Mouse (Mus musculus) embryo, embryonic 10.5 days (tissue): ENCODE results near the gene Acot8.

ENCODE experiments used
- DNase-seq: peaks from one replicate; pipeline ENCODE4 v3.0.0-alpha.2; 2015; ENCODE audit warnings: low spot score

Gene Acot8

GRCm38 (mm10) chr2:164783926-164784581 is 20.6 kb downstream of the Acot8 start:
- DNase-seq: peak; percentile 38

DNA sequence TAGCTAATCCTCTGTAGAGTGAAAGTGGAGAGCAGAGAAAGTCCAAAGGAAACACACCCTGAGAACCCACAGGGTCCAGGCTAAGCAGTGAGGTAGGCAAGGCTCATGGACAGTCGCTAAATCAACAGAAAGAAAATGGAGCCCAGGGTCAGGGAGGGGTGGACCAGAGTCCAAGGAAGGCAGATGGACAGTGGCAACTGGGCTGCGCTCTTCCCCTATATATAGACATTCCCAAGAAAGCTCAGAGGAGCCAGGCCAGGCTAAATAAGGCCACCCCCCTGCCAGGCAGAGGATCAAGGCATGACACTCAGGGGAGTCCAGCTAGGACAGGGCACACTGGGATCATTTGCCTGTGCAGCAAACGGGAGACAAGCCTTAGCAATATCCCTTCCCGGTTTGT is 22.8 kb downstream of the Acot8 start:
- no peak for DNase-seq

GRCm38 (mm10) chr2:164779481-164780086 is 25.1 kb downstream of the Acot8 start, which contains the start of gene Tnnc2:
Gene Tnnc2, minus strand, starts transcription at chr2:164779967.
- no peak for DNase-seq

- DNase-seq: no peak
Measured at GRCm38 (mm10) chr2:164778809-164779208, 25.9 kb downstream of the Acot8 start.

DNA sequence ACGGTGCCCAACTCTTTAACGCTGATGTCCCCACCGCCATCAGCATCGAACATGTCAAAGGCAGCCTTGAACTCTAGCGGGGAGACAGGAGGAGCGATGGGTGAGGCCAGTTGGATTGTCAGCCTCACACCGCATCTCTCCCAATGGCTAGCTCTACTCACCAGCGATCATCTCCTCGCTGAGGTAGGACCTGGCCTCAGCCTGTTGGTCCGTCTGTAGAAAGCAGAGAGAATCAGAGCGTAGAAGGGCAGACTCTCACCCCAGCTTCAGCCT is 26.7 kb downstream of the Acot8 start:
- DNase-seq: no peak

- no peak for DNase-seq
Measured at GRCm38 (mm10) chr2:164777246-164778014, 27.3 kb downstream of the Acot8 start.

GRCm38 (mm10) chr2:164776801-164777200 is 27.9 kb downstream of the Acot8 start:
- no peak for DNase-seq

DNA sequence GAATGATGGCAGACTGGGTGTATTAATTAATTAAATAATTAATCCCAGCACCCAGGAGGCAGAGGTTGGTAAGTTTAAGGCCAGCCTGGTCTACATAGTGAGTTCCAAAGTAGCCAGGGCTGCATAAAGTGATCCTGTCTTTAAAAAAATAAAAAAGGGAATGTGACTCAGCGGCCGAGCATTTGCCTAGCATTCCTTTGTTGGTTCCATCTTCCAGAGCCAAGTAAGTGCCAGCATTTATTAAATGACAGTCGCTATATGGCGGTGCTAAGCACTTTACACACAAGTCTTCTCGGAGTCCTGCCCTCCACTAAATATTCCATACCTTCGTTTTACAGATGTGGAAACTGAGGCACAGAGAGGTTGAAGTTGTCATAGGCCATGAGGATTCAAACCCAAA is 28.6 kb downstream of the Acot8 start:
- DNase-seq: no peak

- DNase-seq: no peak
Measured at GRCm38 (mm10) chr2:164773989-164774364, 30.7 kb downstream of the Acot8 start.

GRCm38 (mm10) chr2:164773229-164773988 is 31.3 kb downstream of the Acot8 start:
- DNase-seq: no peak

DNA sequence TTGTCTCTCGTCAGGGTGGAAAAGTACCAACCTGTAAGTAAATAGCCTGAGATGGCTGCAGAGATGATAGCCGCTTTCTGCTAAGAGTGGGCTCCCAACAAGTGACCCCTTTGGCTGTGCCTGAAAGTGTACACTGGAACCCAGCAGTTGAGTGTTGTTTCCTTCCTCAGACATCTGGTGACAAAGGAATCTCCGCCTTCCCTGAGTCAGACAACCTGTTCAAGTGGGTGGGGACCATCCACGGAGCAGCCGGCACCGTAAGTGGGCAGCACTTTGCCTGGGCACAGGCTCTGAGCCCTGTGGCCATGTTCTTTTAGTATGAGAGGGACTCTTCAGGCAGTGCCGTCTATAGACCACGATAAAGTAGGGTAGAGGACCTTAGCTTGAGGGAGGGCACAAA is 33.6 kb downstream of the Acot8 start:
- no peak for DNase-seq

- peak; percentile 35 for DNase-seq
Measured at GRCm38 (mm10) chr2:164770279-164770678, 34.4 kb downstream of the Acot8 start.

DNA sequence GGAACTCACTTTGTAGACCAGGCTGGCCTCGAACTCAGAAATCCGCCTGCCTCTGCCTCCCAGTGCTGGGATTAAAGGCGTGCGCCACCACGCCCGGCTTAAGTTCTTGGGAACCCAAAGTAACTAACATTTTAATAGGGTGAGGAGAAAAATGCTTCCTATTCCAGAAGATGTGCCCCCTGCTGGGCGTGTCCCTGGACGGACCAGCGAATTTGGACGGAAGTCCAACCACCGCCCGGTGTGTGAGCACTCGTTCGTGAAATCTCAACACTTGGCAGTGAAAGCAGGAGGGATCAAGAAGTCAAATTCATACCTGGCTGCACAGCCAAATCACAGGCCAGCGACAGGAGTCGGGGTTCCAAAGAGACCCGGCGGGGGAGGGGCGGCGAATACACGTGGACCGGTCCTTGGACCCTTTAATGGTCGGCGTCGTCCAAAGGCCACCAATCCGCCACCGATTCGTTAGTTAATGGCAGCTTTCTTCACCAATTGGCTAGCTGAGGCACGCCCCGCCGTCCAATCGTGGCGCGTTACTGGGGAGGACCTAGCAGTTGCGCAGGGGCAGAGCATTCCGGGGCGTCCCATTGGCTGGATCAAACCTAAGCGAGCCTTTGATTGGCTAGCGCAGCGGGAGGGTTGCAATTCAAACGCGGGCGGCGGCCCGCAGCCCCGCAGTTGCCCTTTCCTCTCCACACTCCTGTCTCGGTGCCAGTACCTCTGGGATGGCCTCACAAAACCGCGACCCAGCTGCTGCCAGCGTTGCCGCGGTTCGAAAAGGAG is 35.2 kb downstream of the Acot8 start, which contains the start of gene Ube2c:
Ube2c (plus strand) TSS at position 641 of the 780 bp plus-strand sequence.
- DNase-seq: peak; percentile 100

GRCm38 (mm10) chr2:164767812-164768540 is 36.7 kb downstream of the Acot8 start:
- DNase-seq: no peak

GRCm38 (mm10) chr2:164765841-164766240 is 38.8 kb downstream of the Acot8 start:
- DNase-seq: no peak

DNA sequence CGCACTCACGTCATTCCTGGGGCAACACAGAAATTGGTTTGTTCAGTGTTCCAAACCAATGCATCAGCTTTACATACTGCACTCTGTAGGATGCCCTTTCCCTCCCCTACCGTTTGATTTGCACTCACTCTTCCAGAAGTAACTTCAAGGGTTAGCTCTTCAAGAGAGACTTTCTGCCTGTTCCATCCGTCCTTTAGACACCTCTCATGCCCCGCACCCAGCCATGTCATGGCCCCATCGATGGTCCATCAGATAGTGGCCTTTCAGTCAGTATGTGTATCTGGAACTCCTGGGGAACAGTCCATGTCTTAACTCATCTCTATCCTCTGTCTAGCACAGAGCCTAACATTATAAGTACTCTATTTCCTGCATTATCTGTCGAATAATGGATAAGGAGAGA is 42.1 kb downstream of the Acot8 start:
- DNase-seq: no peak

DNA sequence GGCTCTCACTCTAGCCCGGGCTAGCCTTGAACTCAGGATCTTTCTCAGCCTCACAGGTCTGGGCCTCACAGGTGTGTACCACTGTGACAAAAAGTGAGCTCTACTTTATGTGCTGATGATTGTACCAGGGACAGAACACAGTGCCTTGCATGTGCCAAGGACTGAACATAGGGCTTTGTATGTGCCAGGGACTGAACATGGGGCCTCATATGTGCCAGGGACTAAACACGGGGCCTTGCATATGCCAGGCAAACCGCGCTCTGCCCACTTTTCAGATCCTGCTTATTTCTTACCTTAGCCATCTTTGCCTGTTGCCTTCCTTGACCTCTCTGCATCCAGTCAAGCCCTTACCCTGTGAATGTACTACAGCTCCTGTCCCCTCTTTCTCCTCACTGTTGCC is 42.7 kb downstream of the Acot8 start:
- no peak for DNase-seq

DNA sequence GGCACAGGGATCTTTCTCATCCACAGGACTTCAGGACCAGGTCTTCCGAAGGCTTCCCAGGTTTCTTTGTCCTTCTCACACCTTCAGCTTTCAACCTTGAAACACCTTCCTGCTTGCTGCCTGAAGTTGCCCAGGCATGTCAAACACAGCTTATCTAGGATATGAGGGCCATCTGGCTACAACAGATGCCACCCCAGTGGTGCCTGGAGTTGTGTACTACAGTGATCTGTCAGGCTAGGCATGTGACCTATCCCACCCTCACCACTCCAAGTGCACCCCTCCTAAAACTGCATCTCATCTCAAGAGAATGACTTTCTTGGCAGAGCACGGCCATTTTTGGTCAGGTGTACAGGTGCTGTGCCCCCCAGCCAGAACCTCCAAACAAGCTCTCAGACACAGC is 43.2 kb downstream of the Acot8 start:
- DNase-seq: no peak

- DNase-seq: no peak
Measured at GRCm38 (mm10) chr2:164760059-164760833, 44.4 kb downstream of the Acot8 start.

- DNase-seq: no peak
Measured at GRCm38 (mm10) chr2:164758692-164759091, 46.0 kb downstream of the Acot8 start.
